Mouse (Mus musculus) kidney, postnatal 0 days (tissue): ENCODE data around the gene Hist2h2ac. TPM values are rescaled to one million over a fixed set of nuclear protein-coding genes. Genes with fewer than 3 reads are reported as not detected.
A peak's percentile ranks its signal among the peaks of the same experiment; 100 is the strongest.

Experiments
- ATAC-seq: fragments of 200-750 bp; cut with Nextera tagmentation; replicated peaks from 2 replicates; pipeline ENCODE4 v1.8.0; 2017; ENCODE audit warnings: low read depth, moderate number of reproducible peaks, moderate TSS enrichment, moderate library complexity; ENCODE audit not compliant: low FRiP score
- DNase-seq: peaks from one replicate; pipeline ENCODE4 v3.0.0-alpha.2; 2016; ENCODE audit warnings: low spot score
- H3K27ac ChIP-seq: fragments of 300-500 bp; sonication (generic); 2 replicates; pipeline ENCODE4 v1.5.1; 2014; ENCODE audit warnings: mild to moderate bottlenecking
- H3K27me3 ChIP-seq: fragments of 300-500 bp; sonication (generic); 2 replicates; pipeline ENCODE4 v1.6.1; 2014; ENCODE audit warnings: low read length, mixed read lengths; ENCODE audit not compliant: insufficient read depth
- H3K36me3 ChIP-seq: fragments of 300-500 bp; sonication (generic); 2 replicates; pipeline ENCODE4 v1.6.1; 2014; ENCODE audit warnings: low read length, mixed read lengths; ENCODE audit not compliant: insufficient read depth
- H3K4me1 ChIP-seq: fragments of 300-500 bp; sonication (generic); replicated peaks from 2 replicates; pipeline ENCODE4 v1.6.1; 2014; ENCODE audit warnings: antibody characterized with exemption, low read length, mixed read lengths; ENCODE audit not compliant: insufficient read depth
- H3K4me2 ChIP-seq: fragments of 300-500 bp; sonication (generic); 2 replicates; pipeline ENCODE4 v1.6.1; 2014; ENCODE audit warnings: mild to moderate bottlenecking, low read length, moderate library complexity, mixed read lengths
- H3K4me3 ChIP-seq: fragments of 300-500 bp; sonication (generic); replicated peaks from 2 replicates; pipeline ENCODE4 v1.5.1; 2014; ENCODE audit warnings: low read depth, low read length
- H3K9ac ChIP-seq: fragments of 300-500 bp; sonication (generic); 2 replicates; pipeline ENCODE4 v1.6.1; 2014; ENCODE audit warnings: low read depth, low read length
- H3K9me3 ChIP-seq: fragments of 300-500 bp; sonication (generic); replicated peaks from 2 replicates; pipeline ENCODE4 v1.6.1; 2016; ENCODE audit warnings: low read length, inconsistent platforms, mixed read lengths
- CTCF ChIP-seq: IDR thresholded peaks from 2 replicates; pipeline ENCODE4 v1.5.1; 2016; ENCODE audit warnings: antibody characterized with exemption, low read depth, mild to moderate bottlenecking, moderate library complexity
- WGBS: fragments of 180-500 bp; shearing (Covaris S2); extraction: QIAGEN DNeasy Blood & Tissue Kit; methylation state at CpG from one replicate; pipeline ENCODE4 v1.1.7; 2014; 5-methylcytosine and 5-hydroxymethylcytosine counted together
- polyA plus RNA-seq: library from polyadenylated mRNA; unstranded; fragments of >200 nt; fragmentation: Nextera tagmentation; extraction: Ambion mirVana; gene quantifications from 2 replicates; pipeline ENCODE4 v1.2.1, GENCODE M21; 2015

Hist2h2ac gene
- polyA plus RNA-seq, 1 experiment from 2014 or later: 7.5 TPM

GRCm38 (mm10) chr3:96237335-96237903, 16.7 kb upstream of the Hist2h2ac start:
- 0 out of 2 replicates have a peak overlapping the region, but pooled peaks have one; percentile 10 for H3K27ac ChIP-seq
- DNase-seq (peak; percentile 38), ATAC-seq (no peak)
- H3K36me3 ChIP-seq: no peaks in the 10 kb centered on the region
- peak overlapping the region; percentile 31 for H3K4me3 ChIP-seq
- peak overlapping the region; percentile 49 for H3K4me2 ChIP-seq
- H3K9me3 ChIP-seq: no peaks in the 10 kb centered on the region
- H3K4me1 ChIP-seq: peaks cover 7% of the 10 kb centered on the region
- TF ChIP-seq CTCF: no peak
- peak overlapping the region; percentile 58 for H3K9ac ChIP-seq
- WGBS: 12% methylated on average over 7 of the region's 7 CpGs
- no peaks in the 10 kb centered on the region for H3K27me3 ChIP-seq

GRCm38 (mm10) chr3:96236834-96237334, 16.2 kb upstream of the Hist2h2ac start:
- H3K27me3 ChIP-seq: no peaks in the 10 kb centered on the region
- H3K4me3 ChIP-seq: peak overlapping the region; percentile 31
- 0 out of 2 replicates have a peak overlapping the region, but pooled peaks have one; percentile 10 for H3K27ac ChIP-seq
- H3K4me1 ChIP-seq: peaks cover 7% of the 10 kb centered on the region
- TF ChIP-seq CTCF: no peak
- WGBS: 69% methylated on average over 4 of the region's 4 CpGs
- DNase-seq (no peak), ATAC-seq (no peak)
- H3K36me3 ChIP-seq: no peaks in the 10 kb centered on the region
- peak overlapping the region; percentile 58; the same call in 1 of the 2 replicates for H3K9ac ChIP-seq
- H3K4me2 ChIP-seq: peak overlapping the region; percentile 49
- H3K9me3 ChIP-seq: no peaks in the 10 kb centered on the region

GRCm38 (mm10) chr3:96235836-96236235, 15.2 kb upstream of the Hist2h2ac start:
- no peak for TF ChIP-seq CTCF
- DNase-seq: peak; percentile 27
- H3K4me1 ChIP-seq: peaks cover 7% of the 10 kb centered on the region
- H3K9me3 ChIP-seq: no peaks in the 10 kb centered on the region
- H3K27me3 ChIP-seq: no peaks in the 10 kb centered on the region
- no peak overlapping the region for H3K27ac ChIP-seq
- WGBS: 43% methylated on average over 3 of the region's 3 CpGs
- no peak overlapping the region for H3K4me2 ChIP-seq
- ATAC-seq: no peak
- H3K9ac ChIP-seq: no peak overlapping the region
- no peak overlapping the region for H3K4me3 ChIP-seq
- no peaks in the 10 kb centered on the region for H3K36me3 ChIP-seq

- TF ChIP-seq CTCF: no peak
- Histone ChIP-seq H3K4me1 (peaks cover 7% of the 10 kb centered on the region; the same call in 1 of the 2 replicates), H3K36me3 (no peaks in the 10 kb centered on the region), H3K27me3 (no peaks in the 10 kb centered on the region), H3K9me3 (no peaks in the 10 kb centered on the region), H3K27ac (no peak overlapping the region), H3K9ac (no peak overlapping the region), H3K4me2 (no peak overlapping the region), H3K4me3 (no peak overlapping the region)
- WGBS: 84% methylated on average over 2 of the region's 2 CpGs
- ATAC-seq: no peak
- no peak for DNase-seq
These were observed 14.2 kb upstream of the Hist2h2ac start for GRCm38 (mm10) chr3:96234914-96235313.

GRCm38 (mm10) chr3:96231758-96232120, 11.1 kb upstream of the Hist2h2ac start:
- no peak overlapping the region for H3K27ac ChIP-seq
- 62% methylated on average over 2 of the region's 2 CpGs for whole genome bisulfite sequencing
- no peak for TF ChIP-seq CTCF
- no peaks in the 10 kb centered on the region for H3K36me3 ChIP-seq
- H3K27me3 ChIP-seq: no peaks in the 10 kb centered on the region
- no peak overlapping the region for H3K4me3 ChIP-seq
- ATAC-seq (no peak), DNase-seq (no peak)
- no peaks in the 10 kb centered on the region for H3K9me3 ChIP-seq
- no peak overlapping the region for H3K4me2 ChIP-seq
- peaks cover under 1% of the 10 kb centered on the region; the same call in 1 of the 2 replicates for H3K4me1 ChIP-seq
- no peak overlapping the region for H3K9ac ChIP-seq

GRCm38 (mm10) chr3:96230910-96231757, 10.5 kb upstream of the Hist2h2ac start:
- ATAC-seq (no peak), DNase-seq (no peak)
- Histone ChIP-seq H3K9ac (no peak overlapping the region), H3K27me3 (no peaks in the 10 kb centered on the region), H3K4me3 (no peak overlapping the region), H3K4me1 (no peaks in the 10 kb centered on the region), H3K9me3 (no peaks in the 10 kb centered on the region), H3K36me3 (no peaks in the 10 kb centered on the region), H3K4me2 (no peak overlapping the region), H3K27ac (no peak overlapping the region)
- 74% methylated on average over 4 of the region's 4 CpGs for WGBS
- TF ChIP-seq CTCF: no peak
